Mouse (Mus musculus) neutrophil, adult 65 days (primary cell): ENCODE results near the gene Popdc2. TPM values are rescaled to one million over a fixed set of nuclear protein-coding genes. Genes with fewer than 3 reads are reported as not detected.

ENCODE experiments used
- total RNA-seq: library from RNA; stranded (reverse); gene quantifications from 2 replicates; pipeline ENCODE4 v1.2.4, GENCODE M21; 2023

The Popdc2 gene
- total RNA-seq = 0.25 and 0.38 TPM in 2 replicates

DNA sequence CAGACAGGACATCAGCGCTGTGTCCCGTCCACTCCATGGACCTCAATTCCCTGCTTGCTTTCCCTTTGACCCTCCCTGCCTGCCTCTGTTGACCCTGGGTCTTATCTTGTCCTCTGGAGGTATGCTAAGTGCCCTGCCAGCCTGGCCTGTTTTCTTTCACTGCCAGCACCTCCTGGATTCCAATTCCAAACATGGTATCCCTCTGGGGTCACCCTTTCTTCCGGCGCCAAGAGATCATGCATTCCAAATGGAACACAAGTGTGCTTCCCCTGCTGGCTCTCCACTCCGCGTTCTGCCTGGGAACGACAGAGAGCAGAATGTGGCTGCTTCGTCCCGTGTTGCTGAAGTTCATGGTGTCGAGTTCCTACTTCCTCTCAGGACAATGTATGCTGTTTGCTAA, at the start of gene Popdc2:
Gene Popdc2 (plus strand): TSS at position 277 of the 400 bp plus-strand sequence.

DNA sequence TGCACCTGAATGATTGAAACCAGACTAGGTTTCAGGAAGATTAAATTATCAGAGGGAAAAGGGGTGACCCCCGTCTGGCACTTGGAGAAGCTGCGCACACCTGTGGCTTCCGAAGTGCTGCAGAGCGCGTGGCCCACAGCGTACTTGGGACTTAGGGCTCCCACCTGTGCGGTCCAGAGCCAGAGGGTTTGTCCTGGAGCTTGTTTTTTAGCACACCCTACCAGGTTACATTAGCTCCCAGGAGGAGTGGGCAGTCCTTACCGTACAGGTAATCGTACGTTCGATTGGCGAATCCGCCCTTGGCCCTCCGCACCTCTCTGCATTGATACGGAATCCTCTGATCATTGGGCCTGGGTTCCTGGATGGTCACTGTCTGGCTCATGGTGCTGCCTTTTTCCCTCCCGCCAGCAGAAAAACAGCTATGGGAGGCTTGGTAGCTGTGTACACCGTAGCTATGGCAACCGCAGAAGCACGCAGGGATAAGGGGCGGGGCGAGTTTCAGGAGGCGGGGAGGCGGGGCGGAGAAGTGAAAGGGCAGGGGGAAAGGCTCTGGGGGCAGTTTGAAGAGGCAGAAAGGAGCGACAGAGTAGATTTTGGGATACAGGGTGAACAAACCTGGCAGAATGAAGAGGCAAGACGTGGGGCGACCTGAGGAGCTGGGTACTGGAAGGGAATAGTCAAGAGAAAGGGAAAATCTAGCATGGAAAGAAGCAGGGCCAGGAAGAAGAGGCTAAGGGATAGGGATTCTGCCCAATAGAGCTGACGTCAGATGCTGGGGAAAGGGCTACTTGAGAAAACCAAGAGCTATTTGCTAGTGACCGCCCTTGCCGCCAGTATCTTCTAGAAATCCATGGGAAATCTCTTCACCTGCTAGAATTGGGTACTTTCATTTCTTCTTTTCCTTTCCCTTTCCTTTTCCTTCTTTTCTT, 20.3 kb upstream of the Popdc2 start, which contains the start of gene Maats1:
Gene Maats1 (minus strand): TSS at position 748 of the 929 bp plus-strand sequence.

DNA sequence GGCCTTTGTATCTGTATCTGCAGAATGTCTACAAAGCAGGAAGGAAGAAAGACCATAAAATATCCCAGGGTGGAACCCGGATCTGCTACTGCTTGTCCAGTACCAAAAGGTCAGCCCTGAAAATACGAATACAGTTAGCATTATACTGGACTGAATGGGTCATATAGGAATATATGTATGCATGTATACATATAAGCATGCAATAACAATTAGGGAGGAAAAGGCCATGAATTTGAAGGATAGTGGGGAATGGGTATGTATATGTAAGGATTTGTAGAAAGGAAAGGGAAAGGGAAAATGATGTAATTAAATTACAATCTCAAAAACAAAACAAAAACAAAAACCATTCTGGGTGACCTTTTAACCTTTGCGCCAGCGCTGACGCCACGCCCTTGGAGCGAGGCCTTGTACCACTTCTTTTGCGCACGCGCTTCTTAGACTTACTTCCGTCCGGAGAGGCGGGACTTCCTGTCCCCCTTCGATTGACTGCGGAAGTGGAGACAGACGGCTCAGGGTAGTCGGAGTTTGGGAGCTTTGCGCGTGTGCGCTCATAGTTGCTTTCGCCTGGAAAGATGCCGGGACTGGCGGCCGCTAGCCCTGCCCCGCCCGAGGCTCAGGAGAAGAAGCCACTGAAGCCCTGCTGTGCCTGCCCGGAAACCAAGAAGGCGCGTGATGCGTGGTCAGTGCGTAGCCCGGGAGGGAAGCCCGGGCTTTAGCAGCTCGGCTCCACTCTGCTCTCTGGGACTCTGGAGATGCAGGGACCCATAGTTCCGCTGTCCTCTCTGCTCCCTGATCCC, 15.3 kb upstream of the Popdc2 start, which contains the start of the genes Cox17 and Gm21987:
Gene Cox17 (plus strand): TSS at position 463 of the 797 bp plus-strand sequence.
Gene Gm21987 (plus strand): TSS at position 512 of the 797 bp plus-strand sequence.

Other genes starting within 250 kb of the Popdc2 start
- not detected in 2 replicates for gene Nr1i2, start 67.4 kb upstream of the Popdc2 start, total RNA-seq
- gene Maats1, start 20.1 kb upstream of the Popdc2 start, total RNA-seq = not detected in 2 replicates
- 79.1 and 87.3 TPM in 2 replicates for gene Cox17, start 15.2 kb upstream of the Popdc2 start, total RNA-seq
- gene Gm21987, start 15.2 kb upstream of the Popdc2 start, total RNA-seq = not detected in 2 replicates
- 0.20 and 0.47 TPM in 2 replicates for gene Pla1a, start 70.9 kb downstream of the Popdc2 start, total RNA-seq
- 43.9 and 44.8 TPM in 2 replicates for gene Adprh, start 90.5 kb downstream of the Popdc2 start, total RNA-seq
- gene Cd80, start 93.4 kb downstream of the Popdc2 start, total RNA-seq = 50.1 and 74.4 TPM in 2 replicates
- gene Timmdc1, start 160.5 kb downstream of the Popdc2 start, total RNA-seq = 9.3 and 10.5 TPM in 2 replicates
- 5.1 and 7.3 TPM in 2 replicates for gene Poglut1, start 188.0 kb downstream of the Popdc2 start, total RNA-seq
- gene Tmem39a, start 196.5 kb downstream of the Popdc2 start, total RNA-seq = 64.4 and 83.6 TPM in 2 replicates